Mouse (Mus musculus): ENCODE data around the gene Lrp10.
A peak's percentile ranks its signal among the peaks of the same experiment; 100 is the strongest.

Lrp10 gene

DNA sequence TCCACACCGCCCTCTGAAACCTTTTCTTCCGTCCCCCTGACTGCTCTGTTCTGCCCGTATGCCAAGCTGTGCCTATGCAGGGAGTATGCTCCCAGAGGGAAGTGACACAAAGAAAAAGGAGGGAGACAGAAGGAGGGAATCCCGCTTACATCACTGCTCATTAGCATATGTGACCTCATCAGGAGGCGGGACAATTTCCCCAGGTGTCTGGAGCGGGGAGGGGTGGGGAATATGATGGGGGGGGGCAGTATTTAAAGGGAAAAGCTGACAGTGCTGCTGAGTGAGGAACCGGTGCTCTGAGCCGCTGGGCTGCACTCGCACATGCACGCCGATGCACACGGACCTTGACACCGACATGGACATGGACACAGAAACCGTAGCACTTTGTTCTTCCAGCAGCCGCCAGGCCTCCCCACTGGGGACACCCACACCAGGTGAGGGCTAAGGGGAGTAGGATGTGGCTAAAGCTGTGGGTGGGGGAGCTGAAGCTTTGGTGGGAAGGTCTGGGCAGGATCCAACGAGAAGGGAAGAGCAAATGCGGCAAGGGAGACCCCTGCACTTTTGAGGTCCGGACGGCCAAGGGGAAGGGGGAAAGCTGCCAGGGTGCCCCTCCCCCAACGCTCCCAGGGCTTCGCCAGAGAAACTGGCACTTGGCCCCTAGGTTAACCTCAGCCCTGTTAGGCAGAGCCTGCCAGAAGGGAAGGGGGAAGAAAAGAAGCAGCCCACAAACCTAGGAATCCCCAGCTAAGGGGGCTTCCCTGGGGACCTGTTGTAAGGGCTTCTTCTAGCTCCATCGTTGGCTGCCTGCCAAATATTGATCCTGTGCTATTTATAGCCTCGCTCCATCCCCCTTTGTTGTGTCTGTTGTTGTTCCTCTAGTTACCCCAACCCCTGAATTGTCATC is 12.3 kb downstream of the Lrp10 start, which contains the start of gene Rem2:
Gene Rem2 (plus strand): TSS at position 160 of the 904 bp plus-strand sequence.
- DNase-seq = peak; percentile 82

DNA sequence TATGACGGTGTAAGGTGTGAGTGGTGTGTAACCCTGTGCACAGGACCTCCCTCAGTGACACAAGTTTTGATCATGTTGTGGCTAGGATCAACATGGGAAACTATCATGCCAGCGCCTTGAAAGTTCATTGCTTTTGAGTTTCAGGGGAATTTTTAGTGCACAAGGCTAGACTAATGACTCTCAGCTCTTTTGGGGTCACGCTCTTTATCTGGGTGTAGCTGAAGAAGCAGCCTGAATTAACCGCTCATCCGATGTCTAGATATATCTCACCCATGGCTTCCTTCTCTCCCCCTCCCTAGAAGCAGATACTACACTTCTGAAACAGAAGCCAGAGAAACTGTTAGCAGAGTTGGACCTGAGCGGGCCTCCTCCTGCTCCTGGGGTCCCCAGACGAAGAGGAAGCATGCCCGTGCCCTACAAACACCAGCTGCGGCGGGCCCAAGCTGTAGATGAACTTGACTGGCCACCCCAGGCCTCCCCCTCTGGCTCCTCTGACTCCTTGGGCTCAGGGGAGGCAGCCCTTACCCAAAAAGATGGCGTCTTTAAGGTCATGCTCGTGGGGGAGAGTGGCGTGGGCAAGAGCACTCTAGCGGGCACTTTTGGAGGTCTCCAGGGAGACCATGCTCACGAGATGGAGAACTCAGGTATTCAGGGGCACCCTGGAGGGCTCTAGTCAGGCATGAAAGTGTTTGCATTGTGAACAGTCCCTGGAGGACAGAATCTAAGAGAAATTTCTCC is 13.4 kb downstream of the Lrp10 start:
- no peak for DNase-seq

DNA sequence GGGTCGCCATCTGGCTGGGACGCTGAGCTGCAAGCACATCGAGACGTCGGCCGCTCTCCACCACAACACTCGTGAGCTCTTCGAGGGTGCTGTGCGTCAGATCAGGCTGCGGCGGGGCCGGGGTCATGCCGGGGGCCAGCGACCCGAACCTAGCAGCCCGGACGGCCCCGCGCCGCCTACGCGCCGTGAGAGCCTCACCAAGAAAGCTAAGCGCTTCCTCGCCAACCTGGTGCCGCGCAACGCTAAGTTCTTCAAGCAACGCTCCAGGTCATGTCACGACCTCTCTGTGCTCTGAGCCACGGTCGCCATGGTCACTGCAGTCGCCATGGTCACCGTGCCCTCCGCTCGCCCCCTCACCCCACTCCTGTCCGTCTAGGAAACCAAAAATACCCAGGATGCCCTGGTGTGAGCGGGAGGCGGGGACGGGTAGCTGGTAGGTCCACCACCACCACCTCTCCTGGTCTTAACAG is 15.5 kb downstream of the Lrp10 start:
- no peak for DNase-seq

- peak; percentile 29 for DNase-seq
Observed at GRCm38 (mm10) chr14:54480673-54481072, 16.7 kb downstream of the Lrp10 start.

- no peak for DNase-seq
Observed at GRCm38 (mm10) chr14:54481402-54481801, 17.5 kb downstream of the Lrp10 start.

DNA sequence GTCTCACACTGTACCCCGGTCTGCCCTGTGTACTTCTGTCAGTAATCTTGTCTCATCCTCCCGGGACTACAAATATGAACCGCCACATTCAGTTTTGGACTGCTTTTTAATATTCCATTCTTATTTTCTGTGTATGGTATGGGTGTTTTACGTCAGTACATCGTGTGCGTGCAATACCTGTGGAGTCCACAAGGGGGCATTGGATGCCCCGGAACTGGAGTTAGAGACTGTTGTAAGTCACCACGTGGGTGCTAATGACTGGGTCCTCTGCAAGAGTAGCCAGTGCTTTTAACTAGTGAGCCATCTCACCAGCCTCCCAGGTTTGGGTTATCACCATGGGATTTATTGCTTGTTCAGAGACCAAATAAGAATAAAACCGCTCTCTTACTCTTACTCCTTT is 18.6 kb downstream of the Lrp10 start:
- no peak for DNase-seq

GRCm38 (mm10) chr14:54485899-54486298 is 22.0 kb downstream of the Lrp10 start:
- DNase-seq = no peak

GRCm38 (mm10) chr14:54487732-54488131 is 23.8 kb downstream of the Lrp10 start:
- no peak for DNase-seq

GRCm38 (mm10) chr14:54488350-54488749 is 24.4 kb downstream of the Lrp10 start:
- DNase-seq = no peak

DNA sequence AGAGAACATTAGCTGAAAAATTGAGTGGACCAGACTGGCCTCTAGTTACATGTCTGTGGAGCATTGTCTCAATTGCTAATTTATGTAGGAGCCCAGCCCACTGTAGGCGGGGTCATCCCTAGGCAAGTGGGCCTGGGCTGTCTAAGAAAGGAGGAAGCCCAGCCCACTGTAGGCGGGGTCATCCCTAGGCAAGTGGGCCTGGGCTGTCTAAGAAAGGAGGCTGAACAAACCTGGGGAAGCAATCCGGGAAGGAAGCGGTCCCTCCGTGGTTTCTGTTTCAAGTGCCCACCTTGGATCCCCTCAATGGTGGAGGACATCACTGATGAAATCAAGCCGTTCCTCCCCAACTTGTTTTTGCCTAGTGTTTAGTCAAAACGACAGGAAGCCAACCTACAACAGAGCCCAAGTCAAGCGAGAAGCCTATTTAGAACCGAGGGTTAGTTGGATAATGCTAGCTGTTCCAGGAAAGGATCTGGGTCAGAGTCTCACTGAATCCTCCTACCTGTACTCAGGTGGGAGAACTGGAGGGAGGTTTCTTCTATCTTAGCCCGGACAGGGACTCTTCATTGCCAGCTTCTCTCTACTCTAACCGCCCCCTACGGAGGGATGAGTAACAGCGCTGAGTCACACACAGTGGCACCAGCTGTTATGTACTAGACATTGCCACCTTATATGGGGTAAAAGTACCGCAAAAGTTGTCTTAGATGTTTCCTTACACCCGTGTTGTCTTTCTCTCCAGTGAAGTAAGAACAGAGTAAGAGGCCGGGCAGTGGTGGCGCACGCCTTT is 28.6 kb downstream of the Lrp10 start:
- DNase-seq = peak; percentile 80

GRCm38 (mm10) chr14:54493236-54493635 is 29.3 kb downstream of the Lrp10 start:
- no peak for DNase-seq

DNA sequence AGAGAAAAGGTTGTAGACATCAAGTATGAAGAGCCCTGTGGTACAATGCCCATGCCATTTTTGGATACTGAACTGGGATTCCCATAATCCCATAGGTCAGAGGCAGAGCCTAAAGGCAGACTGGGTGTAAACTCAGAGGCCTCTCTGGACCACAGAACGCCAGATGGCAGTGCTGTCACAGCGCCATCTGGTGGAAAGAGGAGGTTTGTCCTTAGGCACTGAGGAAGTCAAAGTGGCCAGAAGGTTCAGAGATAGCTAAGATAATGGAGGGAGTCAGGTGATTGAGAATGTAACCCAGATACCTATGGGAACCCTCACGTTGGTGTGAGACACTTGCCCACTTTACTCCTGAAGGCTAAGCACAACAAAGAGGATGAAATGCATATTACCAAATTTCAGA is 30.3 kb downstream of the Lrp10 start:
- DNase-seq = peak; percentile 62

GRCm38 (mm10) chr14:54496706-54497105 is 32.8 kb downstream of the Lrp10 start:
- no peak for DNase-seq

GRCm38 (mm10) chr14:54499330-54499729 is 35.4 kb downstream of the Lrp10 start:
- no peak for DNase-seq

GRCm38 (mm10) chr14:54501365-54501764 is 37.4 kb downstream of the Lrp10 start:
- DNase-seq = no peak

DNA sequence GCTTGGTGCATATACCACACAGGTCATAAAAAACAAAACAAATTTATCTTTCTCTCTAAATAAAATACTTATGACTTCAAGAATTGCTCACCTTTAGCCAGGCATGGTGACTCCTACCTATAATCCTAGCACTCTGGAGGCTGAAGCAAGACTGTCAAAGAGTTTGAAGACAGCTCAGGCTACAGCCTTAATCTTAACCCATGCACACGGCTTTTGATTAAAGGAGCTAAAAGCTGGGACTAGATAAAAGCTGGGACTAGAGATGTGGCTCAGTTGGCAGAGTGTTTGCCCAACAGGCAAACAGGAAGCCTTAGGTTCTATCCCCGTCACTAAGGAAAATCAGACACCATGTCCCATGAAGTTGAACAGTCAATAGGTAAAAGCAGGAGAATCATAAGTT is 39.2 kb downstream of the Lrp10 start:
- DNase-seq = no peak

DNA sequence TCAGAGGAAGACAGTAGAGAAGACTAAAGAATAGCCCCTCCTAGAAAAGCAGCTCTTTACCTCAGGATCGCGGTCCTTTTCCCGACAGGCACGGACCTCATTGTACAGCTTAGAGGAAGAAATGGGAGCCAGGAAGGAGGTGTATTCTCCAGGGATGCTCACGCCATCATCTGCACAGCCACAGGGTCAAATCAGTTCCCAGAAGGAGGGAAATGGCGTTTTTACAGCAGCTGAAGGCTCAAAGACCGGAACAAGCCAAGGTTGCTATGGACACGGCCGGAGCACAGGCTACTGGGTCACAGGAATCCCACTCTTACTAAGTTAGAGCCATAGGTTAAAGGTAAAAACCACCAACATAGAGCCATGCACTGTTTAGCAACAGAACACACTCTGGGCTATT is 45.8 kb downstream of the Lrp10 start:
- no peak for DNase-seq

- no peak for DNase-seq
Observed at GRCm38 (mm10) chr14:54516710-54517310, 52.9 kb downstream of the Lrp10 start.
